Comparison of ENCODE assay signal across 16 mouse cellular contexts in genomic region chr14:54109129-54109528, GRCm38 (mm10).
DNase-seq lines count a peak whose midpoint lies in the region; ATAC-seq and TF ChIP-seq lines count a peak whose summit lies in the region.
"Had no signal": no experiment of that assay in that cellular context is flagged by ENCODE, and none has a peak within 500 bp of the region (broad histone marks: within the 10 kb centered on the region; RNA-seq: fewer than 3 reads in every experiment).

No protein-coding gene starts in this region.

- H3K9me3 ChIP-seq in forebrain, embryonic 14.5 days (replicated peaks; ENCODE audit: control insufficient read depth, low read length) = no peaks in the 10 kb centered on the region
- no peaks in the 10 kb centered on the region for H3K9me3 ChIP-seq in forebrain, embryonic 10.5 days
- H3K9me3 ChIP-seq in heart, embryonic 16.5 days (replicated peaks; ENCODE audit: control insufficient read depth, low read length) = no peaks in the 10 kb centered on the region
- no peaks in the 10 kb centered on the region for H3K9me3 ChIP-seq in heart, embryonic 11.5 days (replicated peaks; ENCODE audit: control insufficient read depth, low read length)
- H3K9me3 ChIP-seq in lung, embryonic 15.5 days = no peaks in the 10 kb centered on the region
- H3K9me3 ChIP-seq in midbrain, postnatal 0 days (ENCODE audit: low read length) = no peaks in the 10 kb centered on the region
- H3K9me3 ChIP-seq: embryonic facial prominence, embryonic 10.5 days; forebrain, embryonic 13.5 days; limb, embryonic 13.5 days; liver, embryonic 13.5 days; megakaryocyte, embryonic 14.5 days had no signal

- H3K36me3 ChIP-seq in forebrain, embryonic 14.5 days (ENCODE audit: control insufficient read depth, insufficient read depth, low read length) = no peaks in the 10 kb centered on the region
- no peaks in the 10 kb centered on the region for H3K36me3 ChIP-seq in forebrain, embryonic 10.5 days (replicated peaks)
- H3K36me3 ChIP-seq in heart, embryonic 16.5 days (ENCODE audit: control insufficient read depth, insufficient read depth) = no peaks in the 10 kb centered on the region
- no peaks in the 10 kb centered on the region for H3K36me3 ChIP-seq in heart, embryonic 11.5 days (ENCODE audit: control insufficient read depth, insufficient read depth, low read length)
- H3K36me3 ChIP-seq in lung, embryonic 15.5 days = no peaks in the 10 kb centered on the region
- H3K36me3 ChIP-seq in midbrain, postnatal 0 days (ENCODE audit: insufficient read depth, low read length) = no peaks in the 10 kb centered on the region
- H3K36me3 ChIP-seq: embryonic facial prominence, embryonic 10.5 days; limb, embryonic 13.5 days; liver, embryonic 13.5 days had no signal

- no peaks in the 10 kb centered on the region for H3K27me3 ChIP-seq in forebrain, embryonic 14.5 days (replicated peaks; ENCODE audit: control insufficient read depth, insufficient read depth, low read length)
- H3K27me3 ChIP-seq in forebrain, embryonic 10.5 days (ENCODE audit: poor library complexity, severe bottlenecking) = no peaks in the 10 kb centered on the region
- no peaks in the 10 kb centered on the region for H3K27me3 ChIP-seq in heart, embryonic 16.5 days (ENCODE audit: control insufficient read depth, insufficient read depth, low read length)
- no peaks in the 10 kb centered on the region for H3K27me3 ChIP-seq in heart, embryonic 11.5 days (ENCODE audit: control insufficient read depth, insufficient read depth, low read length)
- no peaks in the 10 kb centered on the region for H3K27me3 ChIP-seq in lung, embryonic 15.5 days
- no peaks in the 10 kb centered on the region for H3K27me3 ChIP-seq in midbrain, postnatal 0 days (ENCODE audit: insufficient read depth, low read length)
- H3K27me3 ChIP-seq: forebrain, embryonic 13.5 days; limb, embryonic 13.5 days had no signal

- H3K4me3 ChIP-seq in forebrain, embryonic 14.5 days (ENCODE audit: low read depth, low read length) = no peak overlapping the region
- H3K4me3 ChIP-seq in forebrain, embryonic 10.5 days = no peak overlapping the region
- H3K4me3 ChIP-seq in heart, embryonic 16.5 days (ENCODE audit: low read length) = no peak overlapping the region
- no peak overlapping the region for H3K4me3 ChIP-seq in heart, embryonic 11.5 days (ENCODE audit: low read depth, low read length)
- H3K4me3 ChIP-seq in lung, embryonic 15.5 days = no peak overlapping the region
- no peak overlapping the region for H3K4me3 ChIP-seq in midbrain, postnatal 0 days (ENCODE audit: low read depth, low read length)
- H3K4me3 ChIP-seq: embryonic facial prominence, embryonic 10.5 days; forebrain, embryonic 13.5 days; limb, embryonic 13.5 days; liver, embryonic 13.5 days; megakaryocyte, embryonic 14.5 days had no signal

- H3K4me1 ChIP-seq in forebrain, embryonic 14.5 days (ENCODE audit: control insufficient read depth, insufficient read depth, low read length) = peaks cover 11% of the 10 kb centered on the region
- H3K4me1 ChIP-seq in forebrain, embryonic 10.5 days = peaks cover 17% of the 10 kb centered on the region
- H3K4me1 ChIP-seq in heart, embryonic 16.5 days (ENCODE audit: control insufficient read depth, insufficient read depth, low read length) = peaks cover 17% of the 10 kb centered on the region
- H3K4me1 ChIP-seq in heart, embryonic 11.5 days (ENCODE audit: control insufficient read depth, insufficient read depth, low read length) = peaks cover 12% of the 10 kb centered on the region
- peaks cover 51% of the 10 kb centered on the region for H3K4me1 ChIP-seq in lung, embryonic 15.5 days
- 0 out of 2 replicates have a peak, but pooled peaks cover 6% of the 10 kb centered on the region for H3K4me1 ChIP-seq in midbrain, postnatal 0 days (ENCODE audit: insufficient read depth, low read length)
- H3K4me1 ChIP-seq: liver, embryonic 13.5 days had no signal

- no peak overlapping the region for H3K27ac ChIP-seq in forebrain, embryonic 14.5 days (ENCODE audit: low read depth, low read length)
- no peak overlapping the region for H3K27ac ChIP-seq in forebrain, embryonic 10.5 days
- H3K27ac ChIP-seq in heart, embryonic 16.5 days (ENCODE audit: low read length) = no peak overlapping the region; the same call in 1 of the 2 replicates
- no peak overlapping the region for H3K27ac ChIP-seq in heart, embryonic 11.5 days (ENCODE audit: low read depth, low read length)
- peak overlapping the region; percentile 14; the same call in 1 of the 2 replicates for H3K27ac ChIP-seq in lung, embryonic 15.5 days
- 0 out of 2 replicates have a peak overlapping the region, but pooled peaks have one; percentile 12 for H3K27ac ChIP-seq in midbrain, postnatal 0 days (ENCODE audit: low read depth, low read length)
- H3K27ac ChIP-seq: embryonic facial prominence, embryonic 10.5 days; forebrain, embryonic 13.5 days; liver, embryonic 13.5 days; stomach, postnatal 0 days had no signal

- WGBS in forebrain, embryonic 14.5 days = 79% methylated on average over 1 of the region's 1 CpGs
- WGBS in forebrain, embryonic 10.5 days = 95% methylated on average over 1 of the region's 1 CpGs
- 79% methylated on average over 1 of the region's 1 CpGs for WGBS in heart, embryonic 16.5 days
- WGBS in heart, embryonic 11.5 days (ENCODE audit: insufficient replicate concordance) = 74% methylated on average over 1 of the region's 1 CpGs
- 75% methylated on average over 1 of the region's 1 CpGs for WGBS in lung, embryonic 15.5 days
- 72% methylated on average over 1 of the region's 1 CpGs for WGBS in midbrain, postnatal 0 days

- DNase-seq in forebrain, embryonic 14.5 days (ENCODE audit: low spot score) = no peak
- DNase-seq in forebrain, embryonic 10.5 days (ENCODE audit: extremely low spot score, low spot score) = no peak
- DNase-seq in lung, postnatal 36 days = no peak
- DNase-seq in midbrain, postnatal 0 days (ENCODE audit: low spot score) = no peak
- no peak for DNase-seq in adrenal gland, postnatal 36 days
- DNase-seq: liver, embryonic 13.5 days; right cerebral cortex, postnatal 4 days had no signal

- no peak for TF ChIP-seq CTCF in midbrain, postnatal 0 days (IDR thresholded peaks at IDR 0.05)

- no peak overlapping the region for H3K4me2 ChIP-seq in forebrain, embryonic 14.5 days (ENCODE audit: low read length)
- H3K4me2 ChIP-seq in heart, embryonic 16.5 days (ENCODE audit: low read depth, low read length) = peak overlapping the region; percentile 55; the same call in 1 of the 2 replicates
- H3K4me2 ChIP-seq in heart, embryonic 11.5 days = no peak overlapping the region
- H3K4me2 ChIP-seq in lung, embryonic 15.5 days = no peak overlapping the region; the same call in 1 of the 2 replicates
- H3K4me2 ChIP-seq in midbrain, postnatal 0 days (ENCODE audit: low read depth, low read length, poor library complexity, severe bottlenecking) = no peak overlapping the region
- H3K4me2 ChIP-seq: limb, embryonic 13.5 days; liver, embryonic 13.5 days had no signal

- peak; percentile 29; the same call in 1 of the 2 replicates for ATAC-seq in forebrain, embryonic 14.5 days
- no peak for ATAC-seq in heart, embryonic 16.5 days (replicated peaks; ENCODE audit: extremely low read depth, insufficient read depth, low FRiP score)
- ATAC-seq in heart, embryonic 11.5 days (replicated peaks; ENCODE audit: insufficient number of reproducible peaks, low FRiP score, low TSS enrichment) = no peak
- ATAC-seq in lung, embryonic 15.5 days (ENCODE audit: borderline replicate concordance, extremely low read depth, low FRiP score, low TSS enrichment) = no peak
- ATAC-seq in midbrain, postnatal 0 days (ENCODE audit: low FRiP score) = no peak

- no peak overlapping the region for H3K9ac ChIP-seq in forebrain, embryonic 14.5 days (ENCODE audit: low read length)
- no peak overlapping the region for H3K9ac ChIP-seq in heart, embryonic 16.5 days (ENCODE audit: low read length)
- no peak overlapping the region for H3K9ac ChIP-seq in heart, embryonic 11.5 days (ENCODE audit: low read depth, low read length)
- H3K9ac ChIP-seq in lung, embryonic 15.5 days = no peak overlapping the region
- no peak overlapping the region for H3K9ac ChIP-seq in midbrain, postnatal 0 days (replicated peaks; ENCODE audit: low read length, poor library complexity, severe bottlenecking)
- H3K9ac ChIP-seq: forebrain, embryonic 13.5 days; limb, embryonic 13.5 days; liver, embryonic 13.5 days; lung, embryonic 14.5 days had no signal

Comparison
In these comparisons a context has a peak if more than half of its experiments do, and no peak if none do; other contexts are left out.
1. H3K27ac ChIP-seq: peak in lung, embryonic 15.5 days (single experiment) and midbrain, postnatal 0 days (single experiment); none in forebrain, embryonic 14.5 days (single experiment), forebrain, embryonic 10.5 days (single experiment), heart, embryonic 16.5 days (single experiment) and heart, embryonic 11.5 days (single experiment).